Mouse (Mus musculus) megakaryocyte, adult 5-6 weeks (primary cell): ENCODE data around the gene Ap1g2. TPM values are rescaled to one million over a fixed set of nuclear protein-coding genes. Genes with fewer than 3 reads are reported as not detected.

Source experiments
- ATAC-seq: 2 replicates; pipeline ENCODE4 v1.8.0; 2016; ENCODE audit warnings: mild to moderate bottlenecking, inconsistent platforms; ENCODE audit not compliant: poor library complexity, severe bottlenecking
- total RNA-seq, 2 experiments: library from RNA; stranded (forward) in 1 of 2; stranded (reverse) in 1 of 2; fragments of 153-499, 151-499 nt in 1 of 2; fragments of 221-1000, 200-1000 nt in 1 of 2; gene quantifications; 2 replicates each; pipeline versions ENCODE4 v1.2.3 to v1.2.4; 2015 to 2017

Ap1g2 gene
- total RNA-seq, 2 experiments from 2014 or later, result 11.8 to 46.7 TPM

DNA sequence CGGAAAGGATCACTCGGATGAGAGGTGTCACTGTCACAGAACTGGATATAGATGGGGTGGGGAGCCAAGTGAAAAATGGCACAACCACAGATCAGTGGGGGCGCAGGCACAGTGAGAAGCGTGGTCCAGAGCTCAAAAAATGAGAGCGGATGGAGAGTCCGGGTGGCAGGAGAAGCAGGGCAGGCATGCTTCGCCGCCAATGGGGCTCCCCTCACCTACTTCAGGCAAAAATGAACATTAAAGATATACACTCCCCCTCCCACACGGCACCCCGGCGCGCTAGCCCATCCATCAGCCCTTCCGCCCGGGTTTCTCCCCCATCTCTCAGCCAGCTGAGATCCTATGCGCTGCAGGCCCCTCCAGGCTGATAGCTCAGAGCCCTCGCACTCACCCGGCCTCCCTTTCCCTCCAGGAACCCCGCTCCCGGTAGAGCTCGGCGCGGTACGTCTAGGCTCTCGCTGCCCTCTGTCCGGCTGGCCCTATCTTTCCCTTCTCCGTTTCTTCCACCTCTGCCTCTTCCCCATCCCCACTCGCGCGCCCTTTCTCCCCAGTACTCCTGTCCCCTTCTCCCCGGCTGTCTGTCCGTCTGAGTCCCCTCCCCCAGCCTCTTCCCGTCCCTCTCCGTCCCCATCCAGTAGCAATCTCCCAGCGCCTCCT is 15.1 kb downstream of the Ap1g2 start:
- no peak for ATAC-seq

DNA sequence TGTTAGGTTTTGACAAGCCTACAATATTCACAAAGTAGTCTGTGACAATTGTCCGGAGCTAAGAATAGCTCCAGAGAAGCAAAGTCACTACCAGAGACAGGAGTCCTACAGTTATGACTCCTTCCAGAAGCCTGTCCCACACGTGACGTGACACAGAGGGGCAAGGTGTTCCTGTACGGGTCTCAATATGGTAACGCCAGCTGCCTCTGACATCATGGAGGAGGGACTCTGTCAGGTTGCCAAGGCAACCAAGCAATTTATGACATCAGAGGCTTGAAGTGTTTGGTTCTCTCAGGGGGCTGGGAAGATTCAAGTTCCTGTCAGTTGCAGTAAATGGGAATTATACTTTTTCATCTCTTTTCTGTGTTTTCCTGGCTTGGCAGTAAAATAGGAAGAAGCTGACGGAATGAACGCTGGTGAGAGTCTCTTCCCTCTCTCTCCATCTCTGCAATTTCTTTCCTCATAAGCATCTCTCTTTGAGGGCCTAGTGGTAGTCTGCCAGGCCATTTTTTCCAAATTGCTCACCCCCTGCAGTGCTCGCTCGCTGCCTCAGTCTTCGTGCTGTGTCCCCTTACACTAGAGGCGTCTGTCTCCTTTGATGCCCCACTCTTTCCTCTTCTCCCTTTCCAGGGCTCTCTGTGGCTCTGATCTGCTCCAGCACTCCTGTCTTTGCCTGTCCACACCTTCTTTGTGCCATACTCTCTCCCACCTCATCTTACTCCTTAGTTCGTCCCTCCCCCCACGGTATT is 17.0 kb downstream of the Ap1g2 start:
- ATAC-seq, result no peak

DNA sequence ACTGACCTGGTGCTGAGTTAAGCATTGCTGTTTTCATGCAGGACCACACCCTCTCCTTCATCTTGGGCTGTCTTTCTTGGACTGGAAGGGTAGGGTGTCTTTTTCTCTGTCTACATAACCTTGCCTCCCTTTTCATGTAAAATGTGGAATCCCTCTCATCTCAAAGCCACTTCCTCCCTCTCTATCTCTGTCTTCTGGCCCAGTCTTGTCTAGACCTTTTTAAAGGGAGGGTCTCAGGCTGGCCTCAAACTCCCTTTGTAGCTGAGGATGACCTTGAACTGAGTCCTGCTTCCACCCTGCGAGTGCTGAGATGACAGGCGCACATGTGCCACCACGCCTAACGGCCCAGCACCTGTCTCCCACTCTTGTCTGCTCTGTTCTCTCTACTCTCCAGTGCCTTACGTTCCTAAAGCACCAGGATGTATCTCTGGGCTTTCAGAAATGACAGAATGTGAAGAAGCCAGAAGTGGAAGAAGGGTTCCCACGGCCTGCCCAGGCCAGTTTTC is 20.3 kb downstream of the Ap1g2 start:
- ATAC-seq, result no peak

DNA sequence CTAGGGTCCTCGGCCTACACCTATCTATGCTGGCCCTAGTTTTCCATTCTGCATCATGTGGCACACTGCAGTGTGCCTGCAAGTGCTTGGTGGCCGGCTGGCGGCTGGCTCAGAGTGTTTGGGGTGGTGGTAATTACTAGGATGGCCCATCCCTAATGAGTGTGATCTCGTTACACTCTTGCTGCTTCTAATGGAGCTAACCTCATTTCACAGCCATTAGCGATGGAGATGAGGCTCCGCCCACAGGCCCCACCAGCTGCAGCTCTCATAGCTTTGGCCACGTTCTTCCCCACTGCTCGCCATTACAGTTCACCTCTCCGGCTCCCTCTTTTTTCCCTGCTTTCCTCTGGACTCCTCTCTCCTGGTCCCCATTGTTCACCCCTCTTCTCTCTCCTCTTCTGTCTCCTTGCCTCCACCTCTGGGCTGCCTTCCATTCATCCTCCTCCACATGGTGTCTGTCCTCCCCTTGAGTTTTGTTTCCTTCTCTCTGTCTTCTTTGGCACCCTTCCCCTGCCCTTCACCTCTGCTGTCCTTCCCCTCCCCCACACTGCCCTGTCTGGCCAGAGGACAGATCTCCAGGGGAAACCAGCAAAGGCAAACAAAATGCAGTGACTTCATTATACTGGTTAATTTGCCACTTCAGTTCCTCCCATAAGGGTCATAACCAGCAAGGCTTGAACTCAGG is 20.9 kb downstream of the Ap1g2 start:
- no peak for ATAC-seq

DNA sequence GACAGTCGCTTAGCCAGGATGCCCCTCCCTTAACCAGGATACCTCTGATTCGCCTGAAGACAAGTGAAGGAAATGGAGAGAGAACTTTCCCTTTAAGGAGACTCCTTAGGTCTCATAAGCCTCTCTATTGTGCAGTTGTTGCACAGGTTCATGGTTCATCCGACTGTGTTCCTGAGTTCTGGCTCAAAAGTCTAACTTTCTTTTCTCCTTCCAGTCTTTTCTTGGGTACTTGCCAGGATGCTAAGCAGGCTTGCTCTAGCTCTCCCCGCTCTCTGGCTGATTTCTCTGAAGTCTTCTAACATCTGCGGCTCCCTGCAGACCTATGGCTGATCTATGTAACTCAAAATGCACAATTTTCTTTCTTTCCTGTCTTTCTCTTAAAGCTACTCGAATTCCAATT is 22.9 kb downstream of the Ap1g2 start:
- no peak for ATAC-seq

DNA sequence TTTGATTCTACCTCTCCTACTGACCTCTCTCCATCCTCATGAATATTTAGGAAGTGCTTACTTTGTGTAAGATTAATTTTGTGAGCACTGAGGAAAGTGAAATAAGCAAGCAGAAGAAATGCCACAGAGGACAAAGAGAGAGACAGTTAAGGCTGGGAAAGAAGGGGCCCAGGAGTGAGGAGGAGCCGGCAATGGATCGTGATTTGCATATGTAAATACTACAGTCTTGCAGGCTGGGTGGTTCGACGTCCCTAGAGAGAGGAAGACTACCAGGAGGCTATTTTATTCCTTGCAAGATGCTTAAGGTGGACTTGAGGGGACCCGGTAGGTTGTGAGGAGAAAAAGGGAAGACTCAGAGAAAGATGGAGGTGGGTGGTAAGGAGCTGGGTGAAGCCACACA is 25.3 kb downstream of the Ap1g2 start:
- no peak for ATAC-seq

DNA sequence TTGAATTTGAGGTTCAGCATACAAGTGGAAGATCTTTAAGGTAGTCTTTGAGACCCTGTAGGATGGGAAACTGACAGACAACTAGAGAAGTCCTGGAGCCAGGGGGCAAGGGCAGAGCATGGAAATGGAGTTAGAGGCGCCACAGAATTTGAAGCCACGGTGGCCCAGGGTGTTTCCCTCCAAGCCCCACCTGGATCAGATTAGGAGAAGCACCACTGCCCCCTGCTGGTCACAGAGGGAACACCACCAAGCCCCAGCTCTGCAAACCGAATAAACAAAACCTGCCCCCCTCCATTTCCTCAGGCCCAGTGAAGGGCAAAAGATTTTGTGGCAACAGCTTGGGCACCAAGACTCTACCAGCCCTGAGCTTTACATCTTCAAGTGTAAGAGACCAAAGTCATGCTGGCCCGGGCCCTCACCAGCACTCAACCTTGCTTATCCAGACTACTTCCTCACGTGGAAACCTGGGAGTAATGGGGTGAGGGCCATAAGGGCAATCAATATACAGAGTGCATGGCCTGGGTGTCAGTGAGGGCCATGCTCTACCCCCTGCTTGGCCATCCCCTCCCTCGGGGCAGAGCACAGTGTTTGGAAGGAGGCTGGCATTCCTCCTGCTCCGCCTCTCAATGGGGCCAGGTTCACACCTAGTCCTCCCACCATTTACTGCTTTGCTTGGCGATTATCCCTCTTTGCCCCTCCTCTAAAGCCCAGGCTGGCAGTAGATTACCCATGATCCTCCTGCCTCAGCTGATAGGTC is 27.0 kb downstream of the Ap1g2 start:
- ATAC-seq, result peak; percentile 90

DNA sequence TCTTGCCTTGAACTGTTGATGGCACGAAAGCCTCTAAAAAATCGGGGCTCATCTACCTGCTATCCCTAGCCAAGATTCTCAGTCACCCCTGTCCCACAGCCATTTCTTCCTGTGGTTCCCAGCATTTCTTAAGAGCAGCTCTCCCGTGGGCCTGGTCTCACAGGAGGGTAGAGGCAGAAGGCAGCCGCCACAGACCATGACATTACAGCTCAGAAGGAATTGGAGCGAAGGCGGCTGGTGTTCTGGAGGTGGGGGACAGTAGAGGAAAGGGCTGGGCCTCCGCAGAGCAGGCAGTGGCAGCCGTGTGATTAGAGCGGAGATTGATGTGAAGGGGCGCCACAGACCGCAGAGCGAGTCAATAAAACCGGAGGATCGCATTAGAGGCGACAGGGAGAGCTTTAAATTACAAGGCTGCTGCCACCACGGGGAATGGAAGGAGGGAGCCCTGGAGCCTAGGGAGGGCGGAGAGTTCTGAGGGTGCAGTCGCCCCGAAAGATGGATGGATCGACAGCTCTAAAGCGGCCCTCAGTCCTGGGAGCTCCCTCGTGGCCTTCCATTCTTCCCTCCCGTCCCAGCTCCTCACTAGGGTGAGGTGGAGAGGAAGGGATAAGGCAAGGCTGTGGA is 27.9 kb downstream of the Ap1g2 start:
- no peak; the same call in 1 of the 2 replicates for ATAC-seq

DNA sequence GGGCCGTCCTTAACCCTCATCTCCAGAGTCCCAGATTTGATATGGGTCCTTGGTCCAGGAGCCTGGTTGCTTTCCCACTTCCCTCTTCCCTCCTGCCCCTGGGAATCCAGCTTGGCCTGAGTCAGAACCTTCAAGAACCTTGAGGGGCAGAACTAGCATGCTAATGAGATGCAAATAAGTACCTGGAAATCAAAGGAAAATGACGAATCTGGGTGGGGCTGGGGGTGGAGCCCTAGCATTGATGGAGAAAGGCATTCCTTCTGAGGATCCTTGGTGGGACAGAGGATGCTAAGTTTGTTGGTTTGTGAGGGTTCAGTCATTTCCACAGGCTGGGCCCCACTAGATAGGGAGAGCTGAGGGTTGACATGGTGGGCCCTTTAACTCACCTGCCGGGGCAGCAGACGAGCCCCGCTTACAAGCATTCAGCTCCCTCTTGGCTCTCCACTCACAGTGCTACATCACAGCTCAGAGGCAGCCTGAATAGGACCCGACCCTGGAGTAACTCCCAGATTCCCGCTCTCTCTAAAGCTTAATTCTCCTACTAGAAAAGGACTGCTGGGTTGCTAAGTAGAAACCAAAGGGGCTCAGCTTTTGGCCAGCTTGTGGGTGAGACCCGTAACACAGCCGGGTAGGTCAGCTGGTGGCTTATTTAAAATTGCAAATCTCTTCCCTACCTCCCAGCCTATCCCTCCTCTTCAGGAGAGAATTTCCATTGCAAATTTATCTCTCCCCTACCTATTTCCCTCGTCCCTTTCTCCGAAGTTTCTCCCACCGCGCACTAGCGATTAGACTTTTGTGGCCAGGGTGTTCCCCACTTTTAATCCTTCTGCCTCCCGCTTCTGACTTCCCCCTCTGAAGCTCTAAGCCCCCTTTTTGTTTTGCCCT is 28.7 kb downstream of the Ap1g2 start:
- no peak for ATAC-seq

DNA sequence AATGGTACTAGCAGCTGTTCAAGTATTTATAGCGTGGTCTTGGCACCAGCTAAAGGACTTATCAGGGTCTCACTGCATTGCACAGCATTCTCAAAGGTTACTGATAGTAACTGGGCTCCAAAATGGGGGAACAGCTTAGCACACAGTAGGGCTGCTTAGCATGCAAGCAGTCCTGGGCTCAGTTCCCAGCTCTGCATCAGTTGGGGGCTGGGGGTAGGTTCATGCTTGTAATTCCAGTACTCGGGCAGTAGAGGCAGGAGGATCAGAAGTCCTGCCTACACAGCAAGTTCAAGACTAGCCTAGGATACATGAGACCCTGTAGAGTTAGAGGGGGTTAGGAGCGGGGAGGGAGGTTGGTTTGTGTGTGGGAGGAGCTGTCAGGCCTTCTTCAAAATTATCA is 29.4 kb downstream of the Ap1g2 start:
- no peak for ATAC-seq

DNA sequence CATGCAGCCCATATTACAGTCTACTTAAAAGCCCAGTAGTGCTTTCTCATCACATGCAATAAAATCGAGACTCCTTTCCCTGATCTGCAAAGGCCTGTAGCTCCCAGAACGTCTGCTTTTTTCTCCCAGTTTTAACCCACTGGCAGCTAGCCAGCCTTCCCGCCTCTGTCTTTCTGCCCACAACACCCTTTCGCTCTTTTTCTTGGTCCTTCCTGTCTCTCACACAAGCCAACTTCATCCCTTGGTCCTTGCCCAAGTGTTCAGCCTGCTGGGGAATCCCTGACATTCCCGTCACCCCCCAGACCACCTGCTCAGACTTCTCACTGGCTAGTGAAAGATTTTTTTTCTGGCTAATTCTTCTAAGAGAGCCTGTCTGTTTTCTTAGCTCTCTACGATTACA is 30.2 kb downstream of the Ap1g2 start:
- ATAC-seq, result no peak

DNA sequence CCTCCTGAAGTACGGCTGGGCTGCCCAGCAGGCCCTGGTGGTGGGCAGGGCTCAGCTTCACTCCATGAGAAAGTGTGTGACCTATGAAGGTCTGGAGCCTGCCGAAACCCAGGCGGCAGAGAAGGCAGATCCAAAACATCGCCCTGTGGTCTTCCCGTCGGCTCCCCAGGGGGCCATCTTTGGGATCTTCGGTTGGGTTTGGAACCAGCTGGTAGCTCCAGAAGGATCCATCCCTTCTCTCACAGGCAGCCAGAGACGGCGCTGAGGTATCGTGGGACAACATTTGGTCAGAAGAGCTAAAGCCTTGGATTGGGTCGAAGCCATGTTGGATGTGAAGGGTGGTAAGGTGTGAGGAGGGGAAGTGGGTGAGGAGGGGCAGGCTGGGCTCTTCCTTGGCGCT is 32.0 kb downstream of the Ap1g2 start:
- ATAC-seq, result no peak

DNA sequence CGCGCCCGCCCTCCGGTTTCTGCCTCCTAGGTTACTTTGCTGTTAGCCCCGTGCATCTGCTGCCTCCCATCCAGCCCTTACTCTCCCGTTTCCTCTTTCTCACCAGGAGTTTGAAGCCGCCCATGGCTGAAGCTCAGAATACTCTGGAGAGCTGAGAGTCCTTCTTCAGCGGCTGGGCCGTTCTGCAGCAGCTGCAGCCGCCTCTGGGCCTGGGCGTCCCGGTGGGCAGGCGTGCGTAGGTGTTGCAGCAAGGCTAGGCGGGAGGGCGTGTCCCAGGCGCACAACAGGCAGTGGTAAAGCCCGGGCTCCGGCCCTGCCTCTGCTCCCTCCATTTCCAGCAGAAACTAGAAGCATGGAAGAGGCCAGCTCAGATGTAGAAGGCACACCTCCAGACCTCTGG is 34.6 kb downstream of the Ap1g2 start:
- no peak for ATAC-seq

DNA sequence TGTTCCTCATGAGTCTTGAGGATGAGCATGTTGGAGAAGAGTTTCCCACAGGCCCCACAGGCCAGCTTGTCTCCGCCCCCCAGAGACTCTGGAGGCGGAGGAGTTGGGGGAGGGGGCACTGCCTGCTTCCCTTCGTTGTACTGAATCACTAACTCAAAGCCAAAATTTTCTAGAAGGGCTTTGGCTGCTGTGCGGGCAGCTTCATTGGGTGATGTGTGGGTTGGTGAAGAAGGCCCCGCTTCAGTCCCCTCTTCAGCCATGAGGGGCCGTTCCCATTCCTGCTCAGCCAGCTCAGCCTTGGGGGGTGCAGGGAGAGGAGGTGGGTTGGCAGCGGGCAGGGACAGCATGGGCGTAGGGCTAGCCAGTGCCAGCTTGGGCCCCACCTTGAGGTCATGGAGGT is 40.4 kb downstream of the Ap1g2 start:
- no peak for ATAC-seq

DNA sequence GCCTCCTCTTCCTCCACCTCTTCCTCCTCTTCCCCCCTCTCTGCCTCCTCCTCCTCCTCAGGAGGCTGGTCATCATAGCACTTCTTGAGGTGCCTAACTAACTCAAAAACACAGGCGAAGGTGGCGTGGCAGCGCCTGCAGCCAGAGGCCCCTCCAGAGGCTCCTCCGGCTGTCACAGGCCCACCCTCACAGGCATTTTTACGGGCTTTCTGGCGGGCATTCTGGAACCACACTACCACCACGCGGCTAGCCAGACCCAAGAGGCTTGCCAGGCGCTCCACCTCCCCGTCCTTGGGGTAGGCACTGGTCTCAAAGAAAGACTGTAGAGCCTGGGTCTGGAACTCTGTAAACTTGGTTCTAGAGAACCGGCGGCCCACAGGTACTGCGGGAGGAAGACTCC is 41.0 kb downstream of the Ap1g2 start:
- ATAC-seq, result no peak

DNA sequence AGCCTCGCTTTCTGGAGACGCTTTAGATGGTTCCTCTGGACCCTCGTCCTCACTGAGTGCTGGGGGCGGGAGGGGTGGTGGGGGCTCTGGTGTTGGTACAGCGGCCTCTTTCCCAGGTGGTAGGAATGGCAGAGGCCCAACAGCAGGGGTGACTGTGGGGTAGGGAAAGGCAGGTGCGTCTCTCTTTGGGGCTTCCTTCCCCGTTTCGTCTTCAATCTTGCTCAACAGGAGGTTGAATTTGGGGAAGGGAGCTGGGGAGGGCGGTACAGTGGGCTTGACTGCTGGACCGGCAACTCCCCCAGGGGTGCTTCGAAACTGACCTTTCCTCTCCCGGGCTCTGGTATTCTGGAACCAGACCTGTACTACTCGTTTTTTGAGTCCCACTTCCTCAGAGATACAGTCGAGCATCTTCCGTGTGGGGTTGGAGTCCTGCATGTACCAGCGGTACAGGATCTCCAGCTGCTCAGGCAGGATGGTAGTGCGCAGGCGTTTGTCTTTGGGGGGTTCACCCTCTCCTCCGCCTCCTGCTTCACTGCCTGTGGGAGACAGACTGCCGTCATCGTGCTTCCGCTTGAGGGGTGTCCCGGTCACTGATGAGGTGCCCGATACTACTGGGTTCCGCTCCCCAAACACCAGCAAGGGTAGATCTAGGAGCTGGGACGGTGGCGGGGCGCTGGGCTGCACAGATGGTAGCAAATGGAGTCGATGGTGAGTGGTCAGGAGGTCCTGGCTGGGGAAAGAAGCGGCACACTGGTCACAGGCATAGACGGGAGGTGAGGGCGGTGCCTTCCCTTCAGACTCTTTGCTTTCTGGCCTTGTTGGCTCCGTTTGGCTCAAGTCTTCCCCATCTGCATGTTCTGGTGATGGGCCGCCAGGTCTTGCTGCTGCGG is 41.7 kb downstream of the Ap1g2 start:
- 0 out of 2 replicates have a peak, but pooled peaks have one; percentile 13 for ATAC-seq

DNA sequence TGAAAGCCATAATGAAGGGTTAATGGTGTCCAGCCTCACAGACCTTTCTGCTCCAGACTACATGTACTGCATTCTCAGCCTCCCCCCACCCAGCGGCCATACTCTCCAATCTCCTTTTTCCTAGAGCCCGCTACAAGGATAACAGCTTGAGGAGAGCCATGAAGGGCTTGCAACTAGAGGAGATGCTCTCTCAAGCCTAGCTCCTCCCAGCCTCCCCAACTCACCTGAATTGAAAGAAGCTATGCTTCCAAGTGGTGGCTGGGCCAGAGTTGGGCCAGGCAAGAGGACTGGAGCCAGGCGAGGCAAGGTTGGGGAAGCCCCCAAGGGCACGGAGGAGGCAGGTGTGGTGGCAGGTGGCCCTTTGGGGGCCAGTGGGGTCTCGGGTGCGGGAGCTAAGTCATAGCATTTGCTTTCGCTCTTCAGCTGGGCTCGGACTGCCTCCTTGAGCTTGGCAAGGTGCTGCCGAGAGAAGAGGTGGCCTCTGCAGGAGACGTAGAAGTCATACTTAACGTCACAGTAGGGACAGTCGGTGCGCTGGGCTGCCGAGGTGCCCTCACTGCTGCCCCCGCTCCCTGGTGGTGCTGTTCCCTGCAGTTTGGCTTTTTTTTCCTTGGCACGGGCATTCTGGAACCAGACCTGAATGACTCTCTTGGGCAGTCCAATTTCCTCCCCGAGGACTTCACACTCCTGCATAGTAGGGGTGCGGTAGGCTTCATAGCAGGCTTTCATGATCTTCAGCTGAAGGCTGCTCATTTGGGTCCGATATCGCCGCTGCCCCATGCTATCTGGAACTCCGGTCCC is 42.6 kb downstream of the Ap1g2 start:
- no peak for ATAC-seq

DNA sequence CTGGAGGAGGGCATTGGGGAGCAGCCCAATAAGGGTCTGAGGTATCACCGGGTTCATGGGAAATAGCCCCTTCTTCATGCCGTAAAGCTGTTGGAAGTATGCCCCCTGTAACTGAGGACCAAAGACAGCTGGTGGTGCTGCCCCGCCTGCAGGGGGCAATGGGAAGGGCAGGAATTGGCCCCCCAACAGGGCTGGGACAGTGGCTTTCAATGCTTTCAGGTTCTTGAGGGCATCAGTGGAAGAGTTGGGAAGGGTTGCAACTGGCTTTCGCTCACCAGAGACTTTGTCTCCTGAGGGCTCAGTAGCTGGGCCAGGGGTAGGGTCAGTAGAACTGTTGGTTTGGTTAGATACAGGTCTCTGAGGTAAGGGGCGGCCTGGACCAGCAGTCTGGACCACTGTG is 43.3 kb downstream of the Ap1g2 start:
- no peak for ATAC-seq
